Mouse (Mus musculus) embryo, embryonic 11.5 days (tissue): ENCODE data around the gene Brd7.
A peak's percentile ranks its signal among the peaks of the same experiment; 100 is the strongest.

ENCODE experiments used
- DNase-seq: peaks from one replicate; pipeline ENCODE4 v3.0.0-alpha.2; 2012; ENCODE audit warnings: low read depth, low spot score

The Brd7 gene

GRCm38 (mm10) chr8:88357226-88357933, 4.6 kb downstream of the Brd7 start:
- DNase-seq = no peak

GRCm38 (mm10) chr8:88349046-88349445, 12.9 kb downstream of the Brd7 start:
- DNase-seq = no peak

GRCm38 (mm10) chr8:88342026-88342425, 20.0 kb downstream of the Brd7 start:
- no peak for DNase-seq

GRCm38 (mm10) chr8:88339887-88340695, 21.9 kb downstream of the Brd7 start:
- DNase-seq = no peak

- no peak for DNase-seq
Observed at GRCm38 (mm10) chr8:88339221-88339620, 22.8 kb downstream of the Brd7 start.

- no peak for DNase-seq
Observed at GRCm38 (mm10) chr8:88334975-88335374, 27.0 kb downstream of the Brd7 start.

GRCm38 (mm10) chr8:88334384-88334783, 27.6 kb downstream of the Brd7 start:
- no peak for DNase-seq

GRCm38 (mm10) chr8:88330816-88331215, 31.2 kb downstream of the Brd7 start:
- DNase-seq = no peak

GRCm38 (mm10) chr8:88328689-88329088, 33.3 kb downstream of the Brd7 start:
- DNase-seq = no peak

- no peak for DNase-seq
Observed at GRCm38 (mm10) chr8:88326328-88326727, 35.7 kb downstream of the Brd7 start.

- no peak for DNase-seq
Observed at GRCm38 (mm10) chr8:88325795-88326194, 36.2 kb downstream of the Brd7 start.

- peak; percentile 23 for DNase-seq
Observed at GRCm38 (mm10) chr8:88325251-88325650, 36.7 kb downstream of the Brd7 start.

GRCm38 (mm10) chr8:88324760-88325159, 37.2 kb downstream of the Brd7 start:
- no peak for DNase-seq

- no peak for DNase-seq
Observed at GRCm38 (mm10) chr8:88323523-88323922, 38.5 kb downstream of the Brd7 start.

GRCm38 (mm10) chr8:88321387-88321786, 40.6 kb downstream of the Brd7 start:
- no peak for DNase-seq

GRCm38 (mm10) chr8:88320134-88320533, 41.9 kb downstream of the Brd7 start:
- DNase-seq = no peak

GRCm38 (mm10) chr8:88318151-88318550, 43.8 kb downstream of the Brd7 start:
- DNase-seq = no peak

GRCm38 (mm10) chr8:88317341-88317740, 44.7 kb downstream of the Brd7 start:
- DNase-seq = no peak

- DNase-seq = no peak
Observed at GRCm38 (mm10) chr8:88316139-88316931, 45.7 kb downstream of the Brd7 start.

GRCm38 (mm10) chr8:88315302-88315701, 46.7 kb downstream of the Brd7 start:
- no peak for DNase-seq

- no peak for DNase-seq
Observed at GRCm38 (mm10) chr8:88313991-88314390, 48.0 kb downstream of the Brd7 start.

- no peak for DNase-seq
Observed at GRCm38 (mm10) chr8:88312966-88313365, 49.0 kb downstream of the Brd7 start.
